Mouse (Mus musculus) testis, adult 2 months (tissue): ENCODE data around the gene Mical3. TPM values are rescaled to one million over a fixed set of nuclear protein-coding genes. Genes with fewer than 3 reads are reported as not detected.
"Not testable (repeated sequence)": the region's sequence is repeated elsewhere in the genome, so short reads cannot be mapped to it uniquely, and the experiment has no call there.

Source experiments
- H3K27ac ChIP-seq: fragments of 200-500 bp; 2 replicates; pipeline ENCODE4 v1.5.1; 2012; ENCODE audit warnings: low read depth, low read length; ENCODE audit not compliant: control insufficient read depth, insufficient read depth
- H3K27me3 ChIP-seq: fragments of 200-500 bp; 2 replicates; pipeline ENCODE4 v1.6.1; 2012; ENCODE audit warnings: mild to moderate bottlenecking, low read length, moderate library complexity; ENCODE audit not compliant: control insufficient read depth, insufficient read depth
- H3K36me3 ChIP-seq: fragments of 200-500 bp; 2 replicates; pipeline ENCODE4 v1.6.1; 2012; ENCODE audit warnings: mild to moderate bottlenecking, low read length; ENCODE audit not compliant: control insufficient read depth, insufficient read depth
- H3K4me1 ChIP-seq: fragments of 200-500 bp; 2 replicates; pipeline ENCODE4 v1.6.1; 2012; ENCODE audit warnings: low read length; ENCODE audit not compliant: control insufficient read depth, insufficient read depth
- H3K4me3 ChIP-seq: fragments of 200-500 bp; 2 replicates; pipeline ENCODE4 v1.5.1; 2012; ENCODE audit warnings: low read depth, mild to moderate bottlenecking, low read length, moderate library complexity, mixed read lengths; ENCODE audit not compliant: control insufficient read depth
- CTCF ChIP-seq: fragments of 200-500 bp; IDR thresholded peaks from 2 replicates; pipeline ENCODE4 v1.5.1; 2012; ENCODE audit warnings: low read depth, mild to moderate bottlenecking, inconsistent platforms, low read length, moderate library complexity; ENCODE audit not compliant: control insufficient read depth, insufficient read depth, insufficient replicate concordance
- POLR2A ChIP-seq: fragments of 200-500 bp; IDR thresholded peaks from 2 replicates; pipeline ENCODE4 v1.6.1; 2012; ENCODE audit warnings: low read depth, mild to moderate bottlenecking, inconsistent platforms, low read length, moderate library complexity; ENCODE audit not compliant: control insufficient read depth
- polyA plus RNA-seq: library from polyadenylated mRNA; depleted of rRNA; stranded (reverse); fragments of >200 nt; gene quantifications from 2 replicates; pipeline ENCODE4 v1.2.3, GENCODE M21; 2012

The Mical3 gene
- polyA plus RNA-seq, 1 experiment, result 199 TPM

- Histone ChIP-seq H3K27me3 (no peaks in the 10 kb centered on the region), H3K4me3 (no peak overlapping the region)
- no peak for TF ChIP-seq CTCF
- TF ChIP-seq POLR2A, result no peak
These were observed 201.4 kb downstream of the Mical3 start for GRCm38 (mm10) chr6:120929421-120929820.

GRCm38 (mm10) chr6:120927765-120928164 lies 203.0 kb downstream of the Mical3 start:
- H3K27ac ChIP-seq, result no peak overlapping the region
- H3K4me3 ChIP-seq, result no peak overlapping the region
- H3K4me1 ChIP-seq, result no peaks in the 10 kb centered on the region
- no peaks in the 10 kb centered on the region for H3K36me3 ChIP-seq
- TF ChIP-seq CTCF (no peak), POLR2A (no peak)
- no peaks in the 10 kb centered on the region for H3K27me3 ChIP-seq

More at GRCm38 (mm10) chr6:120929421-120929820, 201.4 kb downstream of the Mical3 start:
- Histone ChIP-seq H3K36me3 (no peaks in the 10 kb centered on the region), H3K27ac (no peak overlapping the region), H3K4me1 (no peaks in the 10 kb centered on the region)

DNA sequence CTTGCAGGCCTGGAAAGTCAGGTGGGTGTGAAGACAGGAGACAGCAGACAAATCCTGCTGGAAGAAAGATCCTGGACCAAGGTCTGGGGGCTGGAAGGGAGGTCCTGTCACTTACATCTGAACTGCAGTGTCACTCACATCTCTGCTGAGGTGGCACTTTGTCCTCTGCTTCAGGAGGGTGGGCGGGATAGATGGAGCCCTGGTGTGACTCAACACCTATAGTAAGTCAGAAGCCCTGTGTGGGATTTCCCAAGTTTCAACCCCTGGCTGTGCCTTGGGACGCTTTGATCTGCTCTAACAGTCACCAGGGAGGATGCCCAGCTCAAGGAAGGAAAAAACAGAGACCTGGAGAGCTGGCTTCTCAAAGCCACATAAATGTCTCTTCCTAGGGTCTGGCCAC lies 203.9 kb downstream of the Mical3 start:
- H3K36me3 ChIP-seq, result no peaks in the 10 kb centered on the region
- no peak for TF ChIP-seq CTCF
- no peak for TF ChIP-seq POLR2A
- no peak overlapping the region for H3K4me3 ChIP-seq
- no peak overlapping the region for H3K27ac ChIP-seq
- no peaks in the 10 kb centered on the region for H3K27me3 ChIP-seq
- H3K4me1 ChIP-seq, result no peaks in the 10 kb centered on the region

DNA sequence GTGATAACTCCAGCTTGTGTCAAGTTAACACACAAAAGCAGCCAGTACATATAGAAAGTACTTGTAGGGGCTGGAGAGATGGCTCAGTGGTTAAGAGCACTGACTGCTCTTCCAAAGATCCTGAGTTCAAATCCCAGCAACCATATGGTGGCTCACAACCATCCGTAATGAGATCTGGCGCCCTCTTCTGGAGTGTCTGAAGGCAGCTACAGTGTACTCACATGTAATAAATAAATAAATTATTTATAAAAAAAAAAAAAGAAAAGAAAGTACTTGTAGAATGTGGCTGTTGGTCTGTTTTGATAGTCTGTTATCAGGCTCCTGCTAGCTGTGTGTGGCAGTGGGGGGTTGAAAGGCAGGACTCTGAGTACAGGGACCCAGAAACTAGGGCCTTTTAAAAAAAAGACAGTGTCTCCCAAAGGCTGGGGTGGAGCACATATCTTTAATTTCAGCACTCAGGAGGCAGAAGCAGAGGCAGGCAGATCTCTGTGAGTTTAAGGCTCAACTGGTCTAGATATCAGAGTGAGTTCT lies 205.9 kb downstream of the Mical3 start:
- H3K27me3 ChIP-seq, H3K4me1 ChIP-seq, H3K36me3 ChIP-seq, H3K27ac ChIP-seq, H3K4me3 ChIP-seq: not testable (repeated sequence)

GRCm38 (mm10) chr6:120917975-120918374 lies 212.8 kb downstream of the Mical3 start:
- no peak overlapping the region for H3K4me3 ChIP-seq
- H3K27me3 ChIP-seq, result no peaks in the 10 kb centered on the region
- no peaks in the 10 kb centered on the region for H3K36me3 ChIP-seq
- TF ChIP-seq POLR2A (no peak), CTCF (no peak)
- H3K27ac ChIP-seq, result no peak overlapping the region
- peaks cover 16% of the 10 kb centered on the region for H3K4me1 ChIP-seq

GRCm38 (mm10) chr6:120916972-120917881 lies 213.6 kb downstream of the Mical3 start:
- not testable (repeated sequence) for H3K27me3 ChIP-seq, H3K27ac ChIP-seq, H3K36me3 ChIP-seq
- peak overlapping the region; percentile 97 for H3K4me3 ChIP-seq
- H3K4me1 ChIP-seq, result peaks cover 16% of the 10 kb centered on the region

- H3K4me3 ChIP-seq, result peak within 1 kb of the TSS; percentile 97
- TF ChIP-seq POLR2A (no peak; the same call in 1 of the 2 replicates), CTCF (no peak)
- H3K4me1 ChIP-seq, result peaks cover 16% of the 10 kb centered on the region
- H3K27me3 ChIP-seq, result no peaks in the 10 kb centered on the region
- H3K27ac ChIP-seq, result no peak within 1 kb of the TSS; the same call in 1 of the 2 replicates
- H3K36me3 ChIP-seq, result no peaks in the 10 kb centered on the region
These were observed 214.5 kb downstream of the Mical3 start, which contains the start of gene Bid for GRCm38 (mm10) chr6:120916074-120916971. TSS of gene Bid (minus strand) at chr6:120916853.
